Mouse (Mus musculus) erythroblast, embryonic 14.5 days (primary cell): Measurements from ENCODE around the gene Zfp316.

ENCODE experiments used
- GATA1 ChIP-seq: IDR thresholded peaks from 2 replicates; pipeline ENCODE4 v1.6.1; 2012; ENCODE audit warnings: low read length, inconsistent platforms, mixed read lengths
- TAL1 ChIP-seq: IDR thresholded peaks from 3 replicates; pipeline ENCODE4 v1.6.1; 2012; ENCODE audit warnings: low read length, inconsistent platforms, mixed read lengths

DNA sequence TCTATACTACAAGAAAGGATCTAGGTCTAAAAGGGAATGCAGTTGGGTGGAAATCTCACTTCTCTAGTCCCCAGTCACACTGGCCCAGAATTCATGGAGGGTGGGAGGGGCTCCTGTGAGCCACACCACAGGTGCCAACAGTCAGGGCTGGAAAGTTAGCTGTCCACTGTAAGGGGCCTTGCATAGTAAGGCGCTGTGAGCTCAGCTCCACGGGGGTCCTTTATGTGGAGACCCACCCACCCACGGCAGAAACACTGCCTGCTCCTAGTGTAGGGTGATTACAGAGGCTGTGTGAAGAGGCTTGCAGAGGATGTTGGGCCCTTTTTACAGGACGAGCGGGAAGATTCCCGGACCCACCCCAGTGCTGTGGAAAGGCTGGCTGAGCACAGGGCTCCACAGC lies 17.8 kb downstream of the Zfp316 start:
- TF ChIP-seq GATA1 (no peak), TAL1 (no peak)
